Mouse (Mus musculus): ENCODE data around the gene Psmd9. TPM values are rescaled to one million over a fixed set of nuclear protein-coding genes. Genes with fewer than 3 reads are reported as not detected.

Psmd9 gene
- polyA plus RNA-seq (2015; fragmentation: Nextera tagmentation; extraction: Ambion mirVana), result 83.1 and 86.0 TPM in 2 replicates

DNA sequence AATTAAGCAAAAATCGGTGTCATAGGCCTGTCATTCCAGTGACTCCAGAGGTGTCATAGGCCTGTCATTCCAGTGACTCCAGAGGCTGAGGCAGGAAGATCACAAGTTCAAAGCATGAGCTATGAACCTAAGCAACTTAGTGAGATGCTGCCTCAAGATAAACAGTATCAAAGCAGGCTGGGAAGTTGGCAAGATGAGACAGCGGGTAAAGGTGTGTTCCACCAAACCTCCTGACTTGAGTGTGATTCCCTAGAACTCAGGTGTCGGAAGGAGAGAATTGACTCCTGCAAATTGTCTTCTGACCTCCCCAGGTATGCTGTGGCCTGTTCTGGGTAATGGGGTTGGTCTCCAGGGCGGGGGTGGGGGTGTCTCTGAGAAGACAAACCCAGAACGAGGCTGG lies at the start of gene Psmd9:
Psmd9 (plus strand) TSS at position 130 of the 400 bp plus-strand sequence.
- 84% methylated on average over 5 of the region's 5 CpGs for WGBS
- Histone ChIP-seq H3K4me3 (replicated peaks; ENCODE audit: low read length) (no peak within 1 kb of the TSS), H3K4me1 (replicated peaks; ENCODE audit: control insufficient read depth, insufficient read depth, low read length) (no peaks in the 10 kb centered on the region), H3K9ac (replicated peaks; ENCODE audit: low read depth, low read length) (no peak within 1 kb of the TSS), H3K36me3 (ENCODE audit: control insufficient read depth, insufficient read depth) (peaks cover 8% of the 10 kb centered on the region), H3K27ac (ENCODE audit: low read length) (no peak within 1 kb of the TSS), H3K27me3 (replicated peaks; ENCODE audit: control insufficient read depth, insufficient read depth, low read length) (no peaks in the 10 kb centered on the region), H3K4me2 (ENCODE audit: low read length) (no peak within 1 kb of the TSS), H3K9me3 (ENCODE audit: control insufficient read depth, low read length) (no peaks in the 10 kb centered on the region)
- no peak for ATAC-seq

DNA sequence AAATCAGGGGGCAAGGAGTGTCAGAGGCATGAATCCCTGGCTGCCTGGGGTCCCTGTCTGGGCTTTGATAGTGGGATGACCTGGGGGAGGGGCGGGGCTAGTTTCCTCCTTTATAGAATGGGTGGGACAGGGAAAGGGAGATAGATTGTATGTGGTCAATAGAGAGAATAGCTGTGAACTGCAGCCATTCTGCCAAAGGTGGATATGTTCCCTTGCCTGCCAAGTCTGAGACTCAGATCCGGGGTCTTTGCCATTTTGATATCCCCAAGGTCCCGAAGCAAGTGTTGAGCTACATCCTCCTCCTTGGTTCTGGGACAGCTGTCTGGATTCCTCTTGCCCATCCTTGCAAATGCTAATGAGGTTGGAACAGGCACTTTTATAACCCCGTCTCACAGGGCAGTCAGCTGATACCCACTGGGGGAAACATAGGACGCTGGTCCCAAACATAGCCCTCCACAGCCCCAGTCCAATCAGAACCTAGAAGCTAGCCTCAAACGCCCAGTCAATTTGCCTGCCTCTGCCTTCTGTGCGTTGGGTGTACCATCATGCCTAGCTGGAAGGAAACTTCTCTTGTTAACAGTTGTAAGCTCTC lies 48.5 kb upstream of the Psmd9 start:
- H3K36me3 ChIP-seq (ENCODE audit: control insufficient read depth, insufficient read depth), result no peaks in the 10 kb centered on the region
- ATAC-seq, result no peak
- H3K27me3 ChIP-seq (replicated peaks; ENCODE audit: control insufficient read depth, insufficient read depth, low read length), result no peaks in the 10 kb centered on the region
- no peaks in the 10 kb centered on the region for H3K4me1 ChIP-seq (replicated peaks; ENCODE audit: control insufficient read depth, insufficient read depth, low read length)
- 59% methylated on average over 7 of the region's 7 CpGs for WGBS
- H3K27ac ChIP-seq (ENCODE audit: low read length), result no peak overlapping the region
- no peak overlapping the region for H3K4me3 ChIP-seq (replicated peaks; ENCODE audit: low read length)
- no peak overlapping the region for H3K9ac ChIP-seq (replicated peaks; ENCODE audit: low read depth, low read length)
- no peak overlapping the region for H3K4me2 ChIP-seq (ENCODE audit: low read length)
- peaks cover 4% of the 10 kb centered on the region for H3K9me3 ChIP-seq (ENCODE audit: control insufficient read depth, low read length)

DNA sequence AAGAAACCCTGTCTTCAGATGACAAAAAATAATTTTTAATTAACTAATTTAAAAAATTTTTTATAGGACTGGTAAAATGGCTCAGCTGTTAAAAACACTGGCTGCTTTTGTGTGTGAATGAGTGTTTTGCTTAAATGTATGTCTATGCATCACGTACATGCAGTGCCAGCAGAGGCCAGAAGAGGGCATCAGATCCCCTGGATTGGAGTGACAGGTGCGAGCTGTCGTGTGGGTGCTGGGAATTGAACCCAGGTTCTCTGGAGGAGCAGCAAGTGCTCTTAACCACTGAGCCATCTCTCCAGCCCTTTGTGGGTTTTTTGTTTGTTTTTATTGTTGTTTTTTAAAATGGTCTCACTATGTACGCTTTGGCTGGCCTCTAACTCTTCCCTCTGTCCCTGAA lies 47.0 kb upstream of the Psmd9 start:
- H3K4me2 ChIP-seq (ENCODE audit: low read length), result no peak overlapping the region
- peaks cover 4% of the 10 kb centered on the region for H3K9me3 ChIP-seq (ENCODE audit: control insufficient read depth, low read length)
- H3K27ac ChIP-seq (ENCODE audit: low read length), result no peak overlapping the region
- WGBS, result 85% methylated on average over 4 of the region's 4 CpGs
- H3K4me1 ChIP-seq (replicated peaks; ENCODE audit: control insufficient read depth, insufficient read depth, low read length), result no peaks in the 10 kb centered on the region
- no peaks in the 10 kb centered on the region for H3K27me3 ChIP-seq (replicated peaks; ENCODE audit: control insufficient read depth, insufficient read depth, low read length)
- ATAC-seq, result no peak
- H3K36me3 ChIP-seq (ENCODE audit: control insufficient read depth, insufficient read depth), result no peaks in the 10 kb centered on the region
- H3K4me3 ChIP-seq (replicated peaks; ENCODE audit: low read length), result no peak overlapping the region
- H3K9ac ChIP-seq (replicated peaks; ENCODE audit: low read depth, low read length), result no peak overlapping the region

GRCm38 (mm10) chr5:123125105-123125504 lies 44.1 kb upstream of the Psmd9 start:
- no peaks in the 10 kb centered on the region for H3K36me3 ChIP-seq (ENCODE audit: control insufficient read depth, insufficient read depth)

DNA sequence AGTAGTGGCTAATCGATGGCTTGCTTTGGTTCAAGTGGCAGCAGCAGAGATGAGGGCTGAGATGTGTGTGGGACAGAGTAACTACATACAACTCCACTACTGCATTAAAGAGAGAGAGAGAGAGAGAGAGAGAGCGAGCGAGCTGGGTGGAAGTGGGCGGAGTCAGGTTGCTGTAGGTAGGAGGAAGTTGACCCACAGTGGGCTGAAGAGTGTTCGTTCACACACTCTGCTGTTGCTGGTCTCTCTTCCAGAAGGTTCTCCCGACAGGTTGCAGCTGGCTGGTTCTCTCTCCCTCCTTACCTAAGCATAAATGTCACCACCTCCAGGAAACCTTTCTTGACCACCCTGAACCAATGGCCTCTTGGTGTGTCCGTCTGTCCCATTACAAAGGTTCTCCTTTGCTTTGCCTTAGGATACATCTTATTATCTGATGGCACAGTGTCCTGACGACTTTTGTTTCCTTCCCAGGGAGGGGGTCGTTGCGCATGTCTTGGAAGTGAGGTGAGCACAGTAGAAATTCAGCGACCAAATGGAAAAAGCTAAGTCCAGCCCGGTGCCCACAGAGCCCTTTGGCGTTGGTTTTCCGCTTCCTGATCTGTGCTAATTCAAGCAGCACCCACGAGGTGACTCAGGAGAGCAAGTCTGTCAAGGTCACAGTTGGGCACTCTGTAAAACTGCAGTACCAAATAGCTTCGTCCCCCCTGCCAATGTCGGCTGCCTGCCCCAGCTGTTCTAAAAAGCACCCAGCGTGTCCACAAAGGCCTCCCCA lies 43.4 kb upstream of the Psmd9 start:
- 85% methylated on average over 18 of the region's 18 CpGs for WGBS

More at GRCm38 (mm10) chr5:123125105-123125504, 44.1 kb upstream of the Psmd9 start:
- no peak overlapping the region for H3K9ac ChIP-seq (replicated peaks; ENCODE audit: low read depth, low read length)
- peaks cover 4% of the 10 kb centered on the region for H3K9me3 ChIP-seq (ENCODE audit: control insufficient read depth, low read length)
- H3K27ac ChIP-seq (ENCODE audit: low read length), result no peak overlapping the region
- 89% methylated on average over 6 of the region's 6 CpGs for whole genome bisulfite sequencing
- no peaks in the 10 kb centered on the region for H3K27me3 ChIP-seq (replicated peaks; ENCODE audit: control insufficient read depth, insufficient read depth, low read length)
- no peak for ATAC-seq
- H3K4me1 ChIP-seq (replicated peaks; ENCODE audit: control insufficient read depth, insufficient read depth, low read length), result no peaks in the 10 kb centered on the region
- no peak overlapping the region for H3K4me3 ChIP-seq (replicated peaks; ENCODE audit: low read length)
- no peak overlapping the region for H3K4me2 ChIP-seq (ENCODE audit: low read length)

GRCm38 (mm10) chr5:123127031-123127430 lies 42.2 kb upstream of the Psmd9 start:
- Histone ChIP-seq H3K4me3 (replicated peaks; ENCODE audit: low read length) (no peak overlapping the region), H3K36me3 (ENCODE audit: control insufficient read depth, insufficient read depth) (no peaks in the 10 kb centered on the region), H3K9ac (replicated peaks; ENCODE audit: low read depth, low read length) (no peak overlapping the region), H3K27me3 (replicated peaks; ENCODE audit: control insufficient read depth, insufficient read depth, low read length) (no peaks in the 10 kb centered on the region), H3K27ac (ENCODE audit: low read length) (no peak overlapping the region), H3K4me1 (replicated peaks; ENCODE audit: control insufficient read depth, insufficient read depth, low read length) (peaks cover 6% of the 10 kb centered on the region), H3K9me3 (ENCODE audit: control insufficient read depth, low read length) (peaks cover 4% of the 10 kb centered on the region), H3K4me2 (ENCODE audit: low read length) (no peak overlapping the region)
- WGBS, result 76% methylated on average over 6 of the region's 6 CpGs
- no peak for ATAC-seq

More for the DNA sequence above, 43.4 kb upstream of the Psmd9 start:
- no peak for ATAC-seq
- H3K9ac ChIP-seq (replicated peaks; ENCODE audit: low read depth, low read length), result no peak overlapping the region
- H3K9me3 ChIP-seq (ENCODE audit: control insufficient read depth, low read length), result peaks cover 4% of the 10 kb centered on the region
- no peaks in the 10 kb centered on the region for H3K36me3 ChIP-seq (ENCODE audit: control insufficient read depth, insufficient read depth)
- no peak overlapping the region for H3K4me3 ChIP-seq (replicated peaks; ENCODE audit: low read length)
- H3K27ac ChIP-seq (ENCODE audit: low read length), result no peak overlapping the region
- no peaks in the 10 kb centered on the region for H3K4me1 ChIP-seq (replicated peaks; ENCODE audit: control insufficient read depth, insufficient read depth, low read length)
- H3K27me3 ChIP-seq (replicated peaks; ENCODE audit: control insufficient read depth, insufficient read depth, low read length), result no peaks in the 10 kb centered on the region
- no peak overlapping the region for H3K4me2 ChIP-seq (ENCODE audit: low read length)

GRCm38 (mm10) chr5:123128426-123129169 lies 40.6 kb upstream of the Psmd9 start:
- no peaks in the 10 kb centered on the region for H3K9me3 ChIP-seq (ENCODE audit: control insufficient read depth, low read length)
- WGBS, result 65% methylated on average over 9 of the region's 10 CpGs
- ATAC-seq, result no peak
- peaks cover 21% of the 10 kb centered on the region for H3K4me1 ChIP-seq (replicated peaks; ENCODE audit: control insufficient read depth, insufficient read depth, low read length)
- H3K27me3 ChIP-seq (replicated peaks; ENCODE audit: control insufficient read depth, insufficient read depth, low read length), result no peaks in the 10 kb centered on the region
- no peak overlapping the region for H3K4me3 ChIP-seq (replicated peaks; ENCODE audit: low read length)
- H3K9ac ChIP-seq (replicated peaks; ENCODE audit: low read depth, low read length), result no peak overlapping the region
- H3K36me3 ChIP-seq (ENCODE audit: control insufficient read depth, insufficient read depth), result no peaks in the 10 kb centered on the region
- no peak overlapping the region for H3K4me2 ChIP-seq (ENCODE audit: low read length)
- H3K27ac ChIP-seq (ENCODE audit: low read length), result no peak overlapping the region

DNA sequence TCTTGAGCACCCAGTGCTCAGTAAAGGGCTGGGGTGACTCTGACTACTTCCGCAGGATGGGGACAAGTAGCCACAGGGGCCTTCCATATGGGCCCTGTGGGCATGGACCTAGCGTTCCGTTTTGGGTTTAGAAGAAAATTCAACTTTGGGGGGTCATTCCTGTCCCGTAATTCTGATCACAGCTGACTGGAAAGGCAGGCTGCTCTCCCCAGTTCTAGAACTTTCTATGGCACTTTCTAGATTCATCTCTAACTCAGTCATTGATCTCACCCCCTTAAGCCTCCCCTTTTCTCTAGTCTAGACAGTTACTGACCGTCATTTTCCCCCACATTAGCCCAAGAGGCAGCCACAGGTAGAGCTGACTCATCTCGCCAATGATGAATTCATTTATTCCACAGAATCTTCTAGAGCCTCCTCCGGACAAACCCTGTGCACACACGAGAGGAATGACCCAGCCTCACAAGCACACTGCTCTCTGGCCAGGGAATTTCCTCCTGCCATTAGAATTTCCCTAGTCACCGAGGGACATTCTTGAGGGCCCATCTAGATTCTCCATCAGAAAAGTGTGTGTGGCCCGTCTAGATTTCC lies 39.9 kb upstream of the Psmd9 start:
- Histone ChIP-seq H3K4me2 (ENCODE audit: low read length) (no peak overlapping the region), H3K27ac (ENCODE audit: low read length) (no peak overlapping the region), H3K4me1 (replicated peaks; ENCODE audit: control insufficient read depth, insufficient read depth, low read length) (peaks cover 28% of the 10 kb centered on the region), H3K9me3 (ENCODE audit: control insufficient read depth, low read length) (no peaks in the 10 kb centered on the region), H3K36me3 (ENCODE audit: control insufficient read depth, insufficient read depth) (peaks cover 2% of the 10 kb centered on the region; the same call in 1 of the 2 replicates), H3K4me3 (replicated peaks; ENCODE audit: low read length) (no peak overlapping the region), H3K9ac (replicated peaks; ENCODE audit: low read depth, low read length) (no peak overlapping the region), H3K27me3 (replicated peaks; ENCODE audit: control insufficient read depth, insufficient read depth, low read length) (no peaks in the 10 kb centered on the region)
- ATAC-seq, result no peak
- 84% methylated on average over 10 of the region's 10 CpGs for WGBS

Data from forebrain, embryonic 16.5 days (tissue).